Mouse (Mus musculus) urinary bladder, postnatal 10 days (tissue): ENCODE results near the gene Map3k3.
"Not testable (repeated sequence)": the region's sequence is repeated elsewhere in the genome, so short reads cannot be mapped to it uniquely, and the experiment has no call there.

Experiments
- DNase-seq: peaks from one replicate; pipeline ENCODE4 v3.0.0; 2022; ENCODE audit warnings: low spot score

Gene Map3k3

DNA sequence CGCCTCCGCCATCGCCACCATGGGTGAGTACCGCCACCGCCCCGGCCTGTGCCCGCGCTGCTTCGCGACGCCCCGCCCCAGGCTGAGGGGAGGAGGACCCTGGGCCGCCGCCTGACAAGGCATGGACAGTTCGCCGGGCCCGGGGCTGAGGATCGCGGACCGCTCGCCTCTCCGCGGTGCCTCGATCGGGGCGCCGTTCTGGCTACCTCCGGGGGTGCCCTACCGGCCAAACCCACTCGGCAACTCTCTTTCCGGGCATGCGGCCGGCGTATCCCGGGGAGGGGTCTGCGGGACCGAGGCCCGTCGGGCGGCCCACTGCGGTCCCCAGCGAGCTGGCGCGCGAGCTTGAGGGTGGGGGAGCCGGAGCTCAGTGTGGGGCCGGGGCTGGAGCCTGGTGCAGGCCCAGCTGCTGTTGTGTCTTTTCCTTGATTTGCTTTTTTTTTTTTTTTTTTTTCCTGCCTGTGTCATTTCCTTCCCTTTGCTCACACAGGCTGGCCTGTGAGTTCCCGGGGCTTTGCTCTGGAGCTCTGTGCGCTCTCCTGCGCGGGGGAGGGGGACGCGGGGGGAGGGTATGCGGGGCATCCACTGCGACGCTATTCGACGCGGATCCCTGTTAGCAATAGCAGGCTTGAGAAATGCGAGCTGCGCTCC lies 623 bp downstream of the Map3k3 start:
- DNase-seq: peak; percentile 54

GRCm38 (mm10) chr11:106098223-106098622 lies 13.8 kb downstream of the Map3k3 start:
- no peak for DNase-seq

DNA sequence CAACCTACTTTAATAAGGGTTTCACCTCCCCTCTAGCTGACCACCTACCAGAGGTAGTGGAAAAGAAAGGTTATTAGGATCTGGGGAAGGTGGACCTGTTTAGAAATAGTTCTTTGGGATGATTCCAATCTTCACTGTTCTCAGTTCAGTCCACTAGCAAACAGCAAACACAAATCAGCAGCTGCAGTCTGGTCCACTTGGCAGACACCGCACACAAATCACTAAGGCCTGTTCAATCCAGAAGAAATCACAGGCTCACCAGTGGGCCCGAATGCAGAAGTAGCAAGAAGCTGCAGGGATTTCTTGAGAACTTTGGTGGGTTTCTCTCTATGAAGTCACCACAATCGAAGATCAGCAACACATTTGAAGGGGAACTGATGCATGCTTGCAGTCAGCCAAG lies 18.5 kb downstream of the Map3k3 start:
- no peak for DNase-seq

- no peak for DNase-seq
Measured at GRCm38 (mm10) chr11:106106047-106106587, 21.7 kb downstream of the Map3k3 start.

- no peak for DNase-seq
Measured at GRCm38 (mm10) chr11:106111688-106112087, 27.3 kb downstream of the Map3k3 start.

GRCm38 (mm10) chr11:106122221-106122620 lies 37.8 kb downstream of the Map3k3 start:
- DNase-seq: no peak

DNA sequence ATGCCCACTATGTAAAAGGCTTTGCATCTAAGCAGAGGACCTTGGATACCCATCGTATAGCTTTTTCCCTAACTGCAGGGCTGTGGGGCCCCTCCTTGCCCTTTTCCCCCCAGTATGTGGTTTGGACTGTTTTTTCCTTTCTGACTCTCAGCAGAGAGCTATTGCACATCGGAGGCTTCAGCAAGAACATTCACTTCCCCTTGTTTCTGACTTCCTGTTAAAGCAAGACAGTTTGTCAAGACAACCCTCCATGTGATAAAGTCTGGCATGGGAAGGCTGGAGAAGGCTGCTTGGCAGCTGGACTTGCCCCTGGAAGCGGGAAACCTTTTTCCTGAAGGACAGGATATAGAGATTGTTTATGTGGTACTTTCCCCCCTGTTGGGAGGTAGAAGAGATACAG lies 38.3 kb downstream of the Map3k3 start:
- DNase-seq: no peak

GRCm38 (mm10) chr11:106124784-106125183 lies 40.4 kb downstream of the Map3k3 start:
- no peak for DNase-seq

GRCm38 (mm10) chr11:106125827-106126226 lies 41.4 kb downstream of the Map3k3 start:
- no peak for DNase-seq

DNA sequence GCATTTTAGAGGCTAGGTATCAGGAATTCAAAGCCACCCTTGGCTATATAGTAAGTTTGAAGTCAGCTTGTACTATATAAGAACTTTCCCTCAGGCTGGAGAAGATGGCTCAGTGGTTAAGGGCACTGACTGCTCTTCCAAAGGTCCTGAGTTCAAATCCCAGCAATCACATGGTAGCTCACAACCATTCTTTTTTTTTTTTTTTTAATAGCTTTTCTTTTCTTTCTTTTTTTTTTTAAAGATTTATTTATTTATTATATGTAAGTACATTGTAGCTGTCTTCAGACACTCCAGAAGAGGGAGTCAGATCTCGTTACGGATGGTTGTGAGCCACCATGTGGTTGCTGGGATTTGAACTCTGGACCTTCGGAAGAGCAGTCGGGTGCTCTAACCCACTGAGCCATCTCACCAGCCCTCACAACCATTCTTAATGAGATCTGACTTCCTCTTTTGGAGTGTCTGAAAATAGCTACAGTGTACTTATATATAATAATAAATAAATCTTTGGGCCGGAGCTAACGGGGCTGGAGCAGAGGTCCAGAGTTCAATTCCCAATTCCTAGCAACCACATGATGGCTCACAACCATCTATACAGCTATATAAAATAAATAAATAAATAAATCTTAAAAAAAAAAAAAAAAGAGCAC lies 42.4 kb downstream of the Map3k3 start:
- DNase-seq: not testable (repeated sequence)

DNA sequence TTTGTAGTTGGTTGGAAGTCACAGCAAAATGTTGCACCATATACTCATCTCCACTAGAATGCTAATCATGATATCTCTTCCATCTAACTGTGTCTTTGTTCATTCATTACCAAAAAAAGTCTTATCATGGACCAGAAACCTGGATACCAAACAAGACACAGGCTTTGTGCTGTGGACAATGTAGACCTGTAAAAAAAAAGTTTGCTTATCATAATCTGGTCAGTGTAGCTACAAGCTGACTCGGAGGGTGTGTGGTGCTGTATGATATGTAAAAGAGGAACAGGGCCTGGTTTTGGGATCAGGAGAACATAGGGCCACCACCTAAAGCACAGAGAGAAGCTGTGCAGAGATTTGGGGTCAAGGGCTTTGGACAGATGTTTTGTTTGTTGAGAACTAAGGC lies 45.1 kb downstream of the Map3k3 start:
- no peak for DNase-seq

- no peak for DNase-seq
Measured at GRCm38 (mm10) chr11:106132516-106132915, 48.1 kb downstream of the Map3k3 start.

GRCm38 (mm10) chr11:106134580-106135528 lies 50.4 kb downstream of the Map3k3 start:
- DNase-seq: peak; percentile 34

DNA sequence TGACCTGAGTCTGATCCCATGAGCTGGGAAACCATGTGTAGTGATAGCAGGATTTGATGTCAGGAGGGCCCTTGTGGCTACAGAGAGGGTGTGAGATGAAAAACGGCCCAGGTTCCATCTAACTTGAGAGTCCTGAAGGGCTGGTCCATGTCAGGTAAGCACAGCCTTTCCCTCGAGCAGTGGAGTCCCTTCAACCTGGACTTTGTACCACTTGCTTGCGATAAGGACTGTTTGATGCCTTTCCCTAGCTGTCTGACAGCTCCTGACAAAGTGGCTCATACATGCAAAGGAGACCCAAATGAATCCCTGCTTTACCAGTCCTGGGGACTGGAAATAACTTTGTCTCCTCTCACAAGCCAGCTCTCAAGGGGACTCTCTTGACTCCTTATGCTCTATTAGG lies 66.8 kb downstream of the Map3k3 start:
- DNase-seq: no peak

DNA sequence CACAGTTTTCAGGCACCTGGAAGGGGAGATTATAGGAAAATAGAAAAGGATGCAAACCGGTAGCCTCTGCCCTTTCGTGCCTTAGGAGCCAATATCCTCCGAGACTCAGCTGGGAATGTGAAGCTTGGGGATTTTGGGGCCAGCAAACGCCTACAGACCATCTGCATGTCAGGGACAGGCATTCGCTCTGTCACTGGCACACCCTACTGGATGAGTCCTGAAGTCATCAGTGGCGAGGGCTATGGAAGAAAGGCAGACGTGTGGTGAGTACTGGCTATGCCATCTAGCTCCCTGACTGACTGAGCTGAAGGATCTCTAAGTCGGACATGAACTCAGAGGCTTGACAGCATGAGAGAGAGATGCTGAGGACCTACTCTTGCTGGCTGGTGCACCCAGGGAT lies 67.7 kb downstream of the Map3k3 start:
- no peak for DNase-seq

GRCm38 (mm10) chr11:106154091-106154490 lies 69.7 kb downstream of the Map3k3 start:
- DNase-seq: no peak

- DNase-seq: no peak
Measured at GRCm38 (mm10) chr11:106154770-106155169, 70.4 kb downstream of the Map3k3 start.

- no peak for DNase-seq
Measured at GRCm38 (mm10) chr11:106155761-106156160, 71.3 kb downstream of the Map3k3 start.

DNA sequence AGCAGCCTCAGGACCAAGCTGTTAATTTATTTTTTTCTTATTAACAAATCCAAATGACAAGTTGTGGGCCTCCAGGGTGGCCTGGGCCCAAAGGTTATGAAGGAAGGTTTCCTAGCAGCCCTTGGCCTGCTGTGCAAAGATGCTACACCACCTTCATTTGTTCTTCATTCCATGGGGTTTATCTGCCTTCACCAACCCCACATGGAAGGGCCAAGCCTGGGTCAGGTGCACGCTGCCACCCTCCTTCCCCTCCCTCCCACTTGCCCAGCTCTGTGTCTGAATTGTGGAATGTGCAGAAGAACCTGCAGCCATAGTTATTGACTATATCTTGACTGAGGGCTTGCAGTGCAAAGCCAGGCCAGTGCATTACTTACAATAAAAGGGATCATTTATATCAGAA lies 71.8 kb downstream of the Map3k3 start:
- no peak for DNase-seq

DNA sequence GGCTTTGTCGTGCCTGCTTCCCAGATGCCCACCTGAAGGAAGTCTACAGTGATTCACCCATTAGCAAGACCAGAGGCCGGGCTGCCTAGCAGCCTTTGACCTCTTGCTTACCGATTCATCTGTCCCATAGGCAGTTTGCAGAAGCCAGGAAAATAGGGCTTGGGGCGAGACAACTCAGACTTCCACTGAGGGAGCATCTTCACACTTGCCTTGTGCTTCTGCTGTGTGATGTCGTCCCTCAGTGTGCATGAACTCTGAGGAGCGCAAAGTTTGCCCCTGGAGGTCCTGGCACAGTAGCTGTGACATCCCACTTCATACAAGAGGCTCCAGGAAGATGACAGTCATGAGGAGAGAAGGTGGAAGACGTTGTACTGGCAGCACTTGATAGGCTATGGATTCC lies 72.7 kb downstream of the Map3k3 start:
- no peak for DNase-seq

- DNase-seq: no peak
Measured at GRCm38 (mm10) chr11:106158081-106158929, 73.9 kb downstream of the Map3k3 start.

GRCm38 (mm10) chr11:106158930-106159215 lies 74.5 kb downstream of the Map3k3 start:
- no peak for DNase-seq
